Mouse (Mus musculus) gastrocnemius, adult 18-20 months (tissue): Measurements from ENCODE around the gene Prickle1. TPM values are rescaled to one million over a fixed set of nuclear protein-coding genes. Genes with fewer than 3 reads are reported as not detected.

Experiments used
- total RNA-seq, 2 experiments: library from RNA; stranded (reverse); gene quantifications; 2 replicates each; pipeline ENCODE4 v1.2.3; 2021

Gene Prickle1
- total RNA-seq, 2 experiments from 2014 or later, result 2.9 to 3.0 TPM

Other genes starting within 250 kb of the Prickle1 start
- gene Zcrb1, start 197.6 kb downstream of the Prickle1 start, total RNA-seq, result 100 to 1,000 TPM; 138 to 149 TPM
- 10 to 100 TPM; 12.2 to 12.4 TPM for gene Pphln1, start 197.5 kb downstream of the Prickle1 start, total RNA-seq